Mouse (Mus musculus) small intestine, adult 2 months (tissue): ENCODE results near the gene Mfap2.

Source experiments
- CTCF ChIP-seq: fragments of 200-500 bp; IDR thresholded peaks from 2 replicates; pipeline ENCODE4 v1.5.1; 2012; ENCODE audit warnings: low read depth, mild to moderate bottlenecking, control low read depth, inconsistent platforms, low read length, moderate library complexity, mixed read lengths; ENCODE audit not compliant: insufficient replicate concordance, insufficient read length; ENCODE audit errors: extremely low read depth
- POLR2A ChIP-seq: fragments of 200-500 bp; IDR thresholded peaks from 2 replicates; pipeline ENCODE4 v1.6.1; 2012; ENCODE audit warnings: low read depth, mild to moderate bottlenecking, control low read depth, inconsistent platforms, low read length, moderate library complexity

- no peak for TF ChIP-seq CTCF
- TF ChIP-seq POLR2A: no peak
Observed at GRCm38 (mm10) chr4:140977886-140978692, 32.1 kb upstream of the Mfap2 start.
